Mouse (Mus musculus) brain, embryonic 14.5 days (tissue): ENCODE data around the gene Emid1. TPM values are rescaled to one million over a fixed set of nuclear protein-coding genes. Genes with fewer than 3 reads are reported as not detected.

Source experiments
- DNase-seq: peaks from one replicate; pipeline ENCODE4 v3.0.0-alpha.2; 2011; ENCODE audit warnings: low read depth
- CTCF ChIP-seq: fragments of 200-500 bp; IDR thresholded peaks from 2 replicates; pipeline ENCODE4 v1.5.1; 2012; ENCODE audit warnings: inconsistent platforms, mild to moderate bottlenecking, moderate library complexity, borderline replicate concordance; ENCODE audit not compliant: insufficient read depth, insufficient read length; ENCODE audit errors: extremely low read depth
- POLR2A ChIP-seq: fragments of 200-500 bp; IDR thresholded peaks from 2 replicates; pipeline ENCODE4 v1.6.1; 2012; ENCODE audit warnings: mild to moderate bottlenecking, inconsistent platforms, borderline replicate concordance; ENCODE audit not compliant: poor library complexity, insufficient read depth, insufficient read length, severe bottlenecking; ENCODE audit errors: extremely low read depth
- polyA plus RNA-seq: library from polyadenylated mRNA; depleted of rRNA; stranded (reverse); fragments of >200 nt; gene quantifications from 2 replicates; pipeline ENCODE4 v1.2.3, GENCODE M21; 2012

The Emid1 gene
- polyA plus RNA-seq, 1 experiment = 10.3 TPM

DNA sequence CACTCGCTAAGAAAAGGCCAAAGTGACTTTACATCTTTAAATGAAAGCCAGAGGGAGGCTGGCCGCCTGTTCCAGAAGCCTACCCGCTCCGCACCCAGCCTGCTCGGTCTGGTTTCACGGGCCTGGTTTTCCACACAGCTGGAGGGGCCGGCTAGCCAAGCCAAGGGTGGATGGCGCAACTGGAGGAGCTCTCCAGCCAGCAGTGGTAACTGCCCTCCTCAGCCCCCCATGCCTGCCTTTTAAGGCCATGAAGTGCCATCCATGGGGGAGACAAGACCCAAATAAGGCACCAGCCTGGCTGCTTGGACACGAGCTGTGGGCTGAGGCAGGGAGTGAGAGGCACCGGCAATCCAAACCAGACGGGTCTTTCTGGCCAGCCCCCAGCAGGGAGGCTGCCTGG is 16.1 kb downstream of the Emid1 start:
- TF ChIP-seq POLR2A (no peak), CTCF (no peak)
- no peak for DNase-seq

DNA sequence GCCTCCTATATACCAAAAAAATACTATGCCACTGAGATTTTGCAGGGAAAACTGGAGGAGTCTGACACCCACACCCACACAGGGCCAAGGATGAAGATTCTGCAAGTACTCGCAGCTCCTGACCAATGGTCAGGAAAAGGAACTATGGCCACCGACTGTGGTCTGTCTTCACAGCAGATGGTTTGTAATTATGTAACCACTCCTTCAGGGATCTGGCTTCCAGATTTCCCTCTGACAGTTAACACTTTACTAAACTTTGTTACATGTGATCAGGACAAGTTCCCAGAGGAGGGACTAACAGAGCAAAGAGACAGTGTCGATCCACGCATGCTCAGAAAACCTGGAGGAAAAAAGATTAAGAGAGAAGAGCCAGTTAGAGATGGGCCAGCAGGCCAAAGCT is 19.3 kb downstream of the Emid1 start:
- no peak for DNase-seq
- TF ChIP-seq CTCF = no peak
- TF ChIP-seq POLR2A = no peak

DNA sequence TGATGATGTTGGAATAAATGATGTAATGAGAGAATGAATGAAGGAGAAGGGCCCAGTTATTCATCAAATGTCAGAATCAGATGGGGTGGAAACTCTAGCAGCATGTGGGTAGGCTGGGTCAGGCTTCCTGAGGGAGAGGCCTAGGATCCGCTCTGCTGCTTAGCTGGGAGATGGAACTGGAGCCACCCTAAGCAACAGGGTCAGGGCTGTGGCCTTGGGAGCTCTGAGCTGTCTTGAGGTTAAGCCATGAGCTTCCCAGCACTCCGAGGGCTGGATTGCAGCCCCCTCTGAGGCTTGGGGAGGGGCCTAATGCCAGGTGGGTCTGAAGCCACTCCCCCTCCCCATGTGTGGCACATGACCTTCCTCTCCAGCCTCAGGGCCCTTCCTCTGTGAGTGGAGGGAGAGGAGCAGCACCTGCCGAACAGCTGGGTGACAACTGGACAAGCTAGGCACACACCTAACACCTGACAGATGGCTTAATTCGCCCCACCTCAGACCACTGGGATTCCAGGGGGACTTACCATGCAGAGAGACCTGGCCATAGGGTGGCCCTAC is 21.9 kb downstream of the Emid1 start:
- DNase-seq = no peak
- TF ChIP-seq CTCF (no peak), POLR2A (no peak)

DNA sequence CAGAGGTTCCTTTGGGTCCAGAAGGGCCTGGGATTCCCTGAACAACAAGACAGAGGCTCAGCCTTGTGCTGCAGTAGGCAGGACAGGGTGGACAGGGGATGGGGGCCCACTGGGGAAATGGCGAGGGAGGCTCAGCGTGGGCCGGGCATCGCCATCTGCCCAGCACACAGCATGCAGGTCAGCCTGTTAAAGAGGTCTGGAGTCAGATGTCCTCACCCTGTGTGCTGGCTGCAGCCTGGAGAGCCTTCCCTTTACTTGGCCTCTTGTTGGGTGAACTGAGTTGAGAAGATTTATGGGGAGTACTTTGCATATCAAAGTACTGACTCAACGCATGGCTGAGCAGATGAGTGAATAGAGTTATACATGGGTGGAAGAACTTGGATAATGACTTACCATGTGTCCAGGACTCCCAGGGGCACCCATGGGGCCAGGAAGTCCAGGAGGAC is 23.0 kb downstream of the Emid1 start:
- peak; percentile 75 for DNase-seq
- no peak for TF ChIP-seq POLR2A
- TF ChIP-seq CTCF = no peak

DNA sequence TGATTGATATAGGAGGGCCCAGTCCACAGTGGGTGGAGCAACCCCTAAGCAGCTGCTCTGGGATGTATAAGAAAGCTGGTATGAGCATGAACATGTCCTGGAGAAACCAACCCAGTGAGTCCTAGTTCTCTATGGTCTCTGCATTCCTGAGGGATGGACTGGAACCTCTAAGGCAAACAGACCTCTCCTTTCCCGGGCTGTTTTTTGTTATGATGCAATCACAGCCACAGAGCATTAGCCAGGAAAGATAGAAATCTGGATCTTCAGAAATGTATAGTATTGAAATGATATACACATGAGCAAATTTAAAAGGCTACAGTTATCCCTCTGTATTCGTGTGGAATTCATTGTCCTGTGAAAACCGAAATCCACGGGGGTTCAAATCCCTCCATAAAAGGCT is 26.3 kb downstream of the Emid1 start:
- no peak for TF ChIP-seq CTCF
- TF ChIP-seq POLR2A = no peak
- no peak for DNase-seq

DNA sequence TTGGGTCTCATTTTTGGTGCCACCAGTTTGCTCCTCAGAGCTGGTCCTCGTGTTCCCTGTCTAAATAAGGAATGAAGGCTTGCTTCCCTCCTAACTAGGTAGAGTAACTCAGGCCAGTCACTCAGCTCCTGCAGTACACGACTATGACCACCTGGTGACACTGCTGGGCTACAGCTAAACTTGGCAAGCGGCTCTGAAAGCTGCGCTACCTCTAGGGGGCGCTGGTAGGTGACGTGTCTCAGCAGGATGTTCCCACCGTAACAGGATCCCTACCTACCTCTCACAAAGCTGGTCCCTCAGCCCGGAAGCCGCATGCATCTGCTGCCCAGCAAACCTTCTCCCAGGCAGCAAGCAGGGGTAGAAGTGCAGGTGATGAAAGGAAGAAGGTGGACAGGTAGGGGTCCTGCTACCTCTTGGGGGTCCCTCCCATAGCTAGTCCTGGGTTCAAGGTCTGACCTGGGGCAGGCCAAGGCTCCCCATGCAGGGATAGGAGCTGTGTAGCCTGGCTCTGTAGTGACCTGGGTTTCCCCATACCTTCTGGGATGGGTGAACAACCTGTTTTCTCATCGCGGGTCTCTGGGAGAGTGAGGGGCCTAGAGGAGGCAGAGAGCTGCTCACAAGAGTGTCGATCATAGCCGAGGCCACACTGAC is 37.0 kb downstream of the Emid1 start:
- peak; percentile 84 for DNase-seq
- no peak for TF ChIP-seq POLR2A
- peak; percentile 99 for TF ChIP-seq CTCF

DNA sequence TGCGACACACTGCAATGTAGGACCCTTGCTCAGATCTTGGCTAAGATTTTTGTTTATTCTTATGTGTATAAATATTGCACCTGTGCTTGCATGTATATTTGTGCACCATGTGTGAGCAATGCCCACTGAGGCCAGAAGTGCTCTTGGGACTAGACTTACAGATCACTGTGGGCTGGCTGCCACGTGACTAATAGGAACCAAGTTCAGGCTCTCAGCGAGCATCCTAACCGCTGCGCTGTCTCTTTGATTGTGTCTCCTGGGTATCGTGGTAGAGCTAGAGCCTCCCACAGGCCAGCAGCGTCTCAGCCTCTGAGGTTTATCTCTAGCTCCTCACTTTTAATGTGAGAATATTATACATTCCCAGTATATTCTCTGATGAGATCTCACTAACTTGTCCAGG is 38.4 kb downstream of the Emid1 start:
- no peak for DNase-seq
- TF ChIP-seq CTCF = no peak
- no peak for TF ChIP-seq POLR2A

DNA sequence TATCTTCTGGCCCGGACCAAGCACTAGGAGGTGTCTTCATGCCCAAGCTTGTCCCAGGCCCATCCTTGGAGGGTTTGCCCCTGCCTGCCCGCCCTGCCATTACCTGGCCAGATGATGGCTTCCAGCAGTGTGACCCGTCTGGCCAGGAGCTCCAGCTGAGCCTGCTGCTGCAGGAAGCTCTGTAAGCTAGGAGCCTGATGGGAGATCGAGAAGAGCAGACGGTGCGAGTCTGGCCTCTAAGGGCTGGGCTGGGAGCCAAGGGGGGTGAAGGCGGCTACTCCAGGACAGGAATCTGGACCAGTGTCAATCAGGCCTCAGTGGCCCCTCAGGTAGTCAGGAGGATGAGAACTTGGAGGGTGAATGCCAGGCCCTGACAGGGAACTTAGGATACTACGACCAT is 42.6 kb downstream of the Emid1 start:
- DNase-seq = no peak

DNA sequence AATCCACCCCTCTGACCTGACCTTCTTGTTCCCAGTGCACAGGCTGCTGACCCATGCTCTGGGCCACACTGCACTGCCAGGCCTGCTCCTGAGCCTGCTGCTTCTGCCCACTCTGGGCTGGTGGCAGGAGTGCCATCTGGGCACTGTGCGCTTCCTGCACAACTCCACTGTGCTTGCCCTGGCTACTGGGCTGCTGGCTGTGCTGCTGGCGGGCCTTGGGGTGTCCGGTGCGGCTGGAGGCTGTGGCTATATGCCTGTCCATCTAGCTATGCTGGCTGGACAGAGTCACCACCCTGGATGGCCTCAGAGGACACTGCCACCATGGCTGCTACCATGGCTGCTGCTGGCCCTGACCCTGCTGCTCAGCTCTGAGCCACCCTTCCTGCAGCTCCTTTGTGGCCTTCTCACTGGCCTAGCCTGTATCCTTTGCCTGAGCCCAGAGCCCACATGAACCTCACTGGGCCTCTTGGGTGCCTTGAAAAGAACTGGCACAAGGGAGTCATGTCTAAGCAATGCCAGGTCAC is 48.0 kb downstream of the Emid1 start:
- no peak for TF ChIP-seq POLR2A
- no peak for TF ChIP-seq CTCF
- DNase-seq = no peak

More for the DNA sequence above, 42.6 kb downstream of the Emid1 start:
- TF ChIP-seq CTCF (no peak), POLR2A (no peak)

DNA sequence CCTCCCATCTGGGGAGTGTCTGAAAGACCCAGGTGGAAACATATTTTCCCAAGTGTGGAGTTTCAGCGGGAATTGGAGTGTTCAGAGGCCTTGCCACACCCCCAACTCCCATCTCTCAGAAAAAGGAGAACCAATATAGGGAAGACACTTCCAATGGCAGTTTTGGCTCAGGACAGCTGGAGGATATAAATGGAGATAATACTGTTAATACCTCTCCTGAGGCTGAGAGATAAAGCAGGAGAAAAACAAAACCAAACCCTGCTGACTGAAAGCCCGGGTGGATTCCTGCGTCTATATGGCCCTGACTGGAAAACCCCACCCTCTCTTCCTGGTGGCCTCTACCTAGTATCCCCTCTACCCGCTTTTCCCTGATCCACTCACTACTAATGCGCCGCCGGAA is 49.7 kb downstream of the Emid1 start:
- TF ChIP-seq POLR2A (no peak), CTCF (no peak)
- no peak for DNase-seq

DNA sequence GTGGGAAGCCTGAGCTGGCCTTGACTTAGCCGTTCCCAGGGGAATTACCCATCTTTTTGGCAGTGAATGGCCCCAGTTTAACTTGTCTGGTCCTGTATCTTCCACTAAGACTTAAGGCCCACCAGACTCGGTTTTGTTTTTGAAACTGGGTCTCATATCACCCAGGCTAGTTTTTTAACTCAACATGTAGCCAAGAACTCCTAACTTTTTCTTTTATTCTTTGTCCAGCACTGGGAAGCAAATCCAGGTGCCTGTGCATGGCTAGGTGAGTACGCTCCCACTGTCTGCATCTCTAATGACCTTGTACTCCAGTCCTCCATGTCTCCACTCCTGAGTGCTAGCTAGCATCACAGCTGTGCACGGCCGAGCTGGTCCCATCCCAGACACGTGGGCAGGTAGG is 50.4 kb downstream of the Emid1 start:
- TF ChIP-seq POLR2A = no peak
- no peak for TF ChIP-seq CTCF
- DNase-seq = peak; percentile 1

DNA sequence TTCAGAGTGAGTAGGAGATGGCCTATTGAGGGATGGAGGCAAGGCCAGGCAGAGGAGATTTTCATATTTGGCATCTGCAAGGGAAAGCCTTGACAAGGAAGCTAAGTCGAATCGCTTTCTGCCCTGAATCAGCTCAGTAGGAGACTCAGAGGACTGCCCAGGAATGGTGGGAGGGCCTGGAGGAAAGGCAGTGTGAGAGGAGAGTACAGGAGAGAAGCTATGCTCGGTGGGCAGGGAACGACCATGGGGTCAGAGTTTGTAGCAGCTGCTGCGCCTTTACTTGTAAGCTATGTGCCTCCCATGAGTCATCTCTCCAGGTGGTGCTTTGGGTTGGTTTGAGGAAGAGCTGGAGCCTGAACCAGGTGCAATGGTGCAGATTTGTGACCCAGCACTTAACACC is 51.3 kb downstream of the Emid1 start:
- peak; percentile 5 for DNase-seq

DNA sequence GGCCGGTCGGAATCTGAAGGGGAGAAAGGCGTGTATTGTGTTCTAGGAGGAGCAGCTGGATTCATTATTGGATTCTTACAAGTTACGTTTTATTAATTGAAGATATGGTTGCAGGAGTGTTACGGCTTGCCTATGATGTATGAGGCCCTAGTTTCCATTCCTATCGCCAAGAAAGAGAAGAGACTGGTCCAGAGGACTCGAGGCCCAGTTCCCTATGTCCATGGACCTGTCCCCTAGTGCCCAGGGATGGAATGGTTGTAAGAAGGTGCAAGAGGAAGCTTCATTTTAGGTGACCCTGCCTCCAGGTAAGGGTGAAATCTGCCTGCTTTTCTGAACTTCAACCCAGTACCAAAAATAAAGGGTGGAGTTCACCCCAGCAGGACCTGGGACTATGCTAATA is 51.8 kb downstream of the Emid1 start:
- DNase-seq = no peak
- TF ChIP-seq CTCF (peak; percentile 17; the same call in 1 of the 2 replicates), POLR2A (no peak)

More for the DNA sequence above, 51.3 kb downstream of the Emid1 start:
- TF ChIP-seq CTCF = no peak
- TF ChIP-seq POLR2A = no peak
